11 mouse cellular contexts compared by ENCODE assay signal in genomic region chr13:34193384-34193783, GRCm38 (mm10). TPM values are rescaled to one million over a fixed set of nuclear protein-coding genes. Genes with fewer than 3 reads are reported as not detected.
DNase-seq lines count a peak whose midpoint lies in the region; ATAC-seq and TF ChIP-seq lines count a peak whose summit lies in the region.
"Had no signal": no experiment of that assay in that cellular context is flagged by ENCODE, and none has a peak within 500 bp of the region (broad histone marks: within the 10 kb centered on the region; RNA-seq: fewer than 3 reads in every experiment).

No protein-coding gene starts in this region.

- 0 out of 2 replicates have a peak, but pooled peaks cover 6% of the 10 kb centered on the region for H3K4me1 ChIP-seq in midbrain, embryonic 14.5 days (ENCODE audit: control insufficient read depth, insufficient read depth, low read length)

- H3K4me2 ChIP-seq in midbrain, embryonic 14.5 days (ENCODE audit: low read length): no peak overlapping the region
- H3K4me2 ChIP-seq: heart, embryonic 13.5 days had no signal

- peak overlapping the region; percentile 20 for H3K27ac ChIP-seq in gastrocnemius, adult 2 months
- H3K27ac ChIP-seq in midbrain, embryonic 14.5 days (replicated peaks; ENCODE audit: low read depth, low read length): no peak overlapping the region
- H3K27ac ChIP-seq: heart, embryonic 13.5 days had no signal

- no peak for DNase-seq in gastrocnemius, adult 2 months
- DNase-seq in gastrocnemius, postnatal 36 days: no peak
- peak; percentile 22 for DNase-seq in embryo, embryonic 11 days
- peak; percentile 35 for DNase-seq in midbrain, embryonic 14.5 days
- no peak for DNase-seq in spleen, adult 12 weeks (ENCODE audit: low spot score)
- DNase-seq in urinary bladder, postnatal 4 days (ENCODE audit: low spot score in 2 of 2): no peak
- DNase-seq: liver, postnatal 0 days had no signal

- no peak overlapping the region for H3K9ac ChIP-seq in midbrain, embryonic 14.5 days (replicated peaks; ENCODE audit: low read length)
- H3K9ac ChIP-seq: heart, embryonic 13.5 days; liver, postnatal 0 days had no signal

- H3K9me3 ChIP-seq in midbrain, embryonic 14.5 days (ENCODE audit: control insufficient read depth, low read length): no peaks in the 10 kb centered on the region
- H3K9me3 ChIP-seq: heart, embryonic 13.5 days had no signal

- peak; percentile 54; the same call in 1 of the 2 replicates for ATAC-seq in granulocyte monocyte progenitor cell, adult 5-6 weeks (replicated peaks; ENCODE audit: poor library complexity, severe bottlenecking)
- no peak for ATAC-seq in midbrain, embryonic 14.5 days (ENCODE audit: low FRiP score, low TSS enrichment)
- ATAC-seq in erythroblast, adult 5-6 weeks (replicated peaks; ENCODE audit: low FRiP score, poor library complexity, severe bottlenecking): no peak
- ATAC-seq: activated CD4-positive, CD25-positive, alpha-beta regulatory T cell, adult 4 months had no signal

- 43% methylated on average over 8 of the region's 8 CpGs for WGBS in midbrain, embryonic 14.5 days

- intact Hi-C loops in gastrocnemius, adult 2 months (cut with DNase I): no loop called here
- intact Hi-C loops in gastrocnemius, postnatal 36 days (cut with DNase I): loop anchor here (2.0 kb wide), 1 partner anchor 151 kb away; the partner anchor contains the start of gene Slc22a23

- H3K27me3 ChIP-seq in midbrain, embryonic 14.5 days (ENCODE audit: control insufficient read depth, insufficient read depth, low read length): no peaks in the 10 kb centered on the region
- H3K27me3 ChIP-seq: heart, embryonic 13.5 days had no signal

- TF ChIP-seq CTCF in gastrocnemius, adult 2 months (IDR thresholded peaks at IDR 0.05): no peak

- no peak overlapping the region for H3K4me3 ChIP-seq in gastrocnemius, adult 2 months
- H3K4me3 ChIP-seq in midbrain, embryonic 14.5 days (replicated peaks; ENCODE audit: low read depth, low read length): no peak overlapping the region
- H3K4me3 ChIP-seq: heart, embryonic 13.5 days had no signal

- peaks cover 69% of the 10 kb centered on the region for H3K36me3 ChIP-seq in midbrain, embryonic 14.5 days (ENCODE audit: control insufficient read depth, insufficient read depth, low read length)

RNA-seq across cellular contexts. Expression of gene Psmg4, which starts 30.6 kb away (rescaled TPM):
- total RNA-seq in gastrocnemius, adult 2 months (2021): 10 to 100 TPM; 13.6 to 14.4 TPM
- 10 to 100 TPM; 13.5 to 14.3 TPM for total RNA-seq in gastrocnemius, postnatal 36 days (2021)
- 50.2 and 81.2 TPM in 2 replicates for total RNA-seq in granulocyte monocyte progenitor cell, adult 5-6 weeks (2014; fragmentation: Nextera tagmentation)
- total RNA-seq in granulocyte monocyte progenitor cell, adult 5-6 weeks (2017): 181 and 240 TPM in 2 replicates
- polyA plus RNA-seq in midbrain, embryonic 14.5 days (2014; fragmentation: Nextera tagmentation; extraction: Ambion mirVana): 79.2 and 96.7 TPM in 2 replicates
- total RNA-seq in erythroblast, adult 5-6 weeks (2015; ENCODE audit: low replicate concordance): 10.4 and 21.3 TPM in 2 replicates
- 14.7 and 14.8 TPM in 2 replicates for total RNA-seq in erythroblast, adult 5-6 weeks (2017; ENCODE audit: low replicate concordance)

Comparison
In these comparisons a context has a peak if more than half of its experiments do, and no peak if none do; other contexts are left out.
1. DNase-seq: peak in embryo, embryonic 11 days (single experiment) and midbrain, embryonic 14.5 days (single experiment); none in gastrocnemius, adult 2 months (single experiment), gastrocnemius, postnatal 36 days (0 of 2), spleen, adult 12 weeks (single experiment) and urinary bladder, postnatal 4 days (0 of 2).